Mouse (Mus musculus) embryo, embryonic 11.5 days (tissue): Measurements from ENCODE around the gene Gpr108.
"Not testable (repeated sequence)": the region's sequence is repeated elsewhere in the genome, so short reads cannot be mapped to it uniquely, and the experiment has no call there.

Source experiments
- DNase-seq: peaks from one replicate; pipeline ENCODE4 v3.0.0-alpha.2; 2012; ENCODE audit warnings: low read depth, low spot score

The Gpr108 gene

GRCm38 (mm10) chr17:57248201-57248699 lies at the start of gene Gpr108:
TSS of gene Gpr108 (minus strand) at chr17:57248446.
- peak; percentile 78 for DNase-seq

GRCm38 (mm10) chr17:57297040-57297439 lies 48.8 kb upstream of the Gpr108 start:
- no peak for DNase-seq

GRCm38 (mm10) chr17:57295935-57296334 lies 47.7 kb upstream of the Gpr108 start:
- DNase-seq = no peak

GRCm38 (mm10) chr17:57292968-57293367 lies 44.7 kb upstream of the Gpr108 start:
- no peak for DNase-seq

- DNase-seq = no peak
Measured at GRCm38 (mm10) chr17:57292302-57292701, 44.1 kb upstream of the Gpr108 start.

GRCm38 (mm10) chr17:57290671-57291055 lies 42.4 kb upstream of the Gpr108 start:
- DNase-seq = no peak

- DNase-seq = no peak
Measured at GRCm38 (mm10) chr17:57290001-57290670, 41.9 kb upstream of the Gpr108 start.

GRCm38 (mm10) chr17:57289252-57289651 lies 41.0 kb upstream of the Gpr108 start:
- DNase-seq = no peak

- no peak for DNase-seq
Measured at GRCm38 (mm10) chr17:57286718-57287355, 38.6 kb upstream of the Gpr108 start.

GRCm38 (mm10) chr17:57285077-57285476 lies 36.8 kb upstream of the Gpr108 start:
- DNase-seq = no peak

- no peak for DNase-seq
Measured at GRCm38 (mm10) chr17:57283906-57284305, 35.7 kb upstream of the Gpr108 start.

GRCm38 (mm10) chr17:57280411-57280810 lies 32.2 kb upstream of the Gpr108 start:
- no peak for DNase-seq

GRCm38 (mm10) chr17:57279591-57280224 lies 31.5 kb upstream of the Gpr108 start:
- DNase-seq = no peak

- DNase-seq = no peak
Measured at GRCm38 (mm10) chr17:57278943-57279590, 30.8 kb upstream of the Gpr108 start, which contains the start of gene Vav1. TSS of gene Vav1 (plus strand) at chr17:57279100.

GRCm38 (mm10) chr17:57278537-57278936 lies 30.3 kb upstream of the Gpr108 start:
- DNase-seq = no peak

GRCm38 (mm10) chr17:57277598-57278261 lies 29.5 kb upstream of the Gpr108 start:
- not testable (repeated sequence) for DNase-seq

- DNase-seq = peak; percentile 73
Measured at GRCm38 (mm10) chr17:57276634-57277121, 28.4 kb upstream of the Gpr108 start.

GRCm38 (mm10) chr17:57275997-57276351 lies 27.7 kb upstream of the Gpr108 start:
- no peak for DNase-seq

- peak; percentile 35 for DNase-seq
Measured at GRCm38 (mm10) chr17:57275111-57275996, 27.1 kb upstream of the Gpr108 start.

- no peak for DNase-seq
Measured at GRCm38 (mm10) chr17:57274686-57275085, 26.4 kb upstream of the Gpr108 start.
